Mouse (Mus musculus) adrenal gland, adult 18-20 months (tissue): ENCODE measurements around the gene Fxyd7. TPM values are rescaled to one million over a fixed set of nuclear protein-coding genes. Genes with fewer than 3 reads are reported as not detected.

ENCODE experiments used
- DNase-seq, 2 experiments: peaks; one replicate each; pipeline ENCODE4 v3.0.0; 2021 to 2022; ENCODE audit warnings: low spot score in 2 of 2
- microRNA-seq, 2 experiments: library from miRNA; unstranded; fragments of <30 nt; microRNA quantifications; one replicate each; pipeline ENCODE4 v1.2.0; 2021; ENCODE audit warnings: borderline number of aligned reads in 2 of 2
- total RNA-seq, 2 experiments: library from RNA; stranded (reverse); gene quantifications; 1 replicate in 1 of 2; 2 replicates in 1 of 2; pipeline ENCODE4 v1.2.3; 2021

Gene Fxyd7
- total RNA-seq, 2 experiments from 2014 or later, result 1.9 to 2.3 TPM

DNA sequence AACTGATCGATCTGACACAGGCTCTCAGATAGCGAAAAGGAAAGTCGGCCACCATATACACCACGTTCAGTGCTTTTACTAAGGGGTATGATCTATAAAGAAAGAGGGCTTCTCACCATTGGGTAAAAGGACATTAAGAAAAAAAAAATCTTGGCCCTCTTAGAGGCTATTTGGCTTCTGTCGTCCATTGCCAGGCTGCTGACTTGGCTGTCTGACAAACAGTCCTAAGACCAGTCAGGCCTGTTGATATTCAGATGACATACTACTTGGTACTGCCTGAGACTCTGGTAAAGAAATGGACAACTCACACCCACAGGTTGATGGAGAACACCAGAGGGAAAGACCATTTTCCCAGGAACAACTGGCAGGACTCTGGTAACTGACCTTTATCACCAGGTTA is 38.3 kb downstream of the Fxyd7 start:
- DNase-seq, result no peak

DNA sequence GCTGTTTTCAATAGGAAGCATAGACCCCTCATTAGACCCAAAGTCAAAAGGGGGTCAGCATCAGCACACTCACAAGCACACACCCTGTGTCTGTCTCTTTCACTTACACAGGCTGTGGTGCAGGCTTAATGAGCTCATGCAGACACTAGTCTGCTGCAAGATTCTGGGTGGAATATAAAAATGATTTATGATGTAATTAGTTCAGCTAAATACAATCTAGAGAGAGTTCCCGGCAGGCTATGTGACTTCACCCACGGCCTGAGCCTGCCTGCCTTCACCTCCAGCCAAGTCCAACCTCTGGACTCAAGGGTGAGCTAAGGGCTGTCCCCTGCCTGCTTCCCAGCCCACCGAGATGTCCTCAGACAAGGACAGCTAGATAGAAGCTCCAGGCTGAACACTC is 42.4 kb downstream of the Fxyd7 start:
- no peak for DNase-seq

DNA sequence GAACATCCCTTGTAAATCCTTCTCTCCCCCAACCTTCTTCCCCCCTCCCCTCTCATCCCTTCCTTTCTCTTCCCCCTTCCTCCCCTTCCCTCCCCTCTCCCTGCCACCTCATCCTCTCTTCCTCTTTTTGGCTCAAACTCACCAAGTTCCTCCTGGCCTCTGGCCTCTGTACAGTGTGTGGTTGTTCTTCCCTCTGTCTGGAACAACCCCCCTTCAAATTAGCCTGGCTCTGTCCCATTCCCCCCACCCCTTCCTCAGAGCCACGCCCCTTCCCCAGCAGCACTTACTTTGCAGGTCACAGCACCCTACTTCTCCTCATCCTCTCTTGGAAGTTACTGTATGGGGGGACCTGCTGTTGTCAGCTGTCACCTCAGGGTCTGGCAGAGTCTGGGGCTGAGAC is 43.1 kb downstream of the Fxyd7 start:
- no peak for DNase-seq

DNA sequence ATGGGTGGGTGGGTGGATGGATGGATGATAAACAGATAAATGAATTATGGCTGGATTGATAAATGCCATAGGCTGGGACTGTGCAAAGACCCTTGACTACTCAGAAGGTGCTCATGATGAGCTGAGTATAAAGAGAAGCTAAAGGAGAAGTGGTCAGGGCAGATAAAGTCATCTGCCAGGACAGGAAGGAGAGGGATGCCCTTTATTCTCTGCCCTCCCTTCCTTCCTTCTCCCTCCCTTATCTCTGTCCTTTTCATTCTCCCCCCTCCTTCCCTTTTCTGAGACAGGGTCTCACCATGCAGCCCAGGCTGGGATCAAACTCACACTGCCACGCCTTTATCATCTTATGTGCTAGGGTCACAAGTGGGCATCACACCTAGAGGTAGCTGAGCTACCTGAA is 43.5 kb downstream of the Fxyd7 start:
- no peak for DNase-seq

DNA sequence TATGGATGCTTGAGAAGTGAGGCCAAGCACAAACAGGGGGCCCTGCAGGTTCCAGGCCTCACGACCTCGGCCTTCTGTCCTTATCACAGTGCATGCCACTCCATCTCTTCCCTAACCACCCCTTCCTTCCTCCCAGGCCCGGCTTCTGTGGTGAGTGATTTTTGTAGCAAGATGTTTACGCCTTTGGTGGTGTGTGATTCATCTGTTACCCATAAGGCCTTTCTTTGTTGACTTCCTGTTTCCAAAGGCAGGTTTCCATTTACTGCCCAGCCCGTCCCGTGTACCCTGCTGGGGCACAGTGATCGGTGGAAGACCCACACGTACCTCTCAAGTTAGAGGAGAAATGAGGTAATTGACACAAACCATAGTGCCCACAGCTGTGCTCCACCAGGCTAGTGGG is 48.6 kb downstream of the Fxyd7 start:
- no peak for DNase-seq

DNA sequence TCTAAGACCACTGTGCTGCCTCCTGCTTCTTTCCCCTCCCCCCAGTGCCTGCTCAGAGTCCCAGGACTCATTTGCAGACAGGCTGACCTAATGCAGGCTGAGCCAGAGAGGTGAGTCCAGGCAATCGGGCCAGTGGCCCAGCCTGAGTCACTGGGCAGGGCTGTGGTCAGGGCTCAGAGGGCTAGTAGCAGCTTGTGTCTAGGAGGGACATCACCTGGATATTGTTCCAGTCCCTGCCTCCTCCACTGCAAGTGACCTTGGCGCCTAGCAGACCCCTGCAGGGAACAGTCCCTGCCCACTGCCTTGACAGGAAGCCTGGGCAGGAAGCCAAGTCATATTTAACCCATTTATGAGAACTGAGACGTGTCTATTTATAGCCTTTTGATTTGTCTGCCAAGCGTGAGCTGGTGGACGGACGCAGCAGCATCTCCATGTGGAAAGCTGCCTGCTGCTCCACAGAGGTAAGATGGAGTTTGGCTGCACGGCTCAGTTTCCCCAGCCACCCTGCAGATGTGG is 50.7 kb downstream of the Fxyd7 start:
- peak; percentile 44 to 56 for DNase-seq

DNA sequence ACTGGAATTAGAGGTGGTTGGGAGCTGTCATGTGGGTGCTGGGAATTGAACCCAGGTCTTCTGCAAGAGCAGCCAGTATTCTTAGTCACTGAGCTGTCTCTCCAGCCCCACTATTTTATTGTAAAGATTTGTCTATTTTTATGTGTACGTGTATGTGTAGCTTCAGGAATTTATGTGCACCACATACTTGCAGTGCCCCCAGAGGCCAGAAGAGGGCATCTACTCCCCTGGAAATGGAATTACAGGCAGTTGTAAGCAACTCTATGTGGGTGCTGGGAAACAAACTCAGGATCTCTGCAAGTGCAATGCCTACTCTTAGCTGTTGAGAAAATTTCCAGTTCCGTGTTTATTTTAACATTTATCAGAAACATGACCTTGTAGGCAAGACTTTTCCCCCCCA is 54.8 kb downstream of the Fxyd7 start:
- no peak for DNase-seq

DNA sequence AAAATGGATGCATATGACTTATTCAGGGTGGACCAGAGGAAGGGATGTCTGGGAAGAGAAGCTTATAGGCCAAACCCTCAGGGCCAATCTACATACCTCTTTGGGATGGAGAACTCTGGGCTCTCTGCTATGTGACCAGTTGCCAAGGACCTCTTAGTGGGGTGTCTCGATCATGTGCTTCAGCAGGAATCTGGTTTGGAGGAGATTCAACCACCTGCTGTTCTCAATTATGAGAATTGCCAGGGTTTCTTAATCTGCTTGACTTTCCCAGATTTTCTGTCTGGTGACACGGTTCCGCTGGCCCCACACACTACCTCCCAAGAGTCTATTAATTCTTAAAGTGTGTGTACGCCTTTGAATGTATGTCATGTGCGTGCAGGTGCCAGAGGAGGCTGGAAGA is 57.3 kb downstream of the Fxyd7 start:
- no peak for DNase-seq

Small RNA genes within 50 kb of the gene (microRNA-seq; reads per million reads assigned to microRNA genes)
- gene Mir7050, result 0 reads per million in 2 experiments

Other genes starting within 250 kb of the Fxyd7 start
- 10 to 100 TPM in 1 of 2 experiments, 1 to 10 TPM in 1; 1.6 to 10.5 TPM for gene Ffar2, start 227.7 kb downstream of the Fxyd7 start, total RNA-seq
- gene Ffar3, start 195.3 kb downstream of the Fxyd7 start, total RNA-seq, result under 1 TPM; 0.23 to 0.26 TPM
- gene Ffar1, start 189.9 kb downstream of the Fxyd7 start, total RNA-seq, result not detected
- gene Cd22, start 171.1 kb downstream of the Fxyd7 start, total RNA-seq, result under 1 TPM; 0.70 TPM
- gene Mag, start 136.6 kb downstream of the Fxyd7 start, total RNA-seq, result under 1 TPM; 0.38 to 0.40 TPM
- 1 to 10 TPM in 1 of 2 experiments, not detected in 1; 3.4 TPM for gene Hamp2, start 126.8 kb downstream of the Fxyd7 start, total RNA-seq
- 1 to 10 TPM in 1 of 2 experiments, not detected in 1; 4.3 TPM for gene Hamp, start 107.4 kb downstream of the Fxyd7 start, total RNA-seq
- 100 to 1,000 TPM; 104 to 122 TPM for gene Usf2, start 94.7 kb downstream of the Fxyd7 start, total RNA-seq
- gene Lsr, start 78.0 kb downstream of the Fxyd7 start, total RNA-seq, result 10 to 100 TPM in 1 of 2 experiments, 1 to 10 TPM in 1; 6.8 to 19.1 TPM
- gene Fam187b, start 77.7 kb downstream of the Fxyd7 start, total RNA-seq, result under 1 TPM; 0.61 to 0.66 TPM
- gene Fxyd5, start 9.0 kb downstream of the Fxyd7 start, total RNA-seq, result 10 to 100 TPM; 45.1 to 82.7 TPM
- 100 to 1,000 TPM; 193 to 280 TPM for gene Fxyd1, start 5.7 kb upstream of the Fxyd7 start, total RNA-seq
- gene Lgi4, start 7.9 kb upstream of the Fxyd7 start, total RNA-seq, result 1 to 10 TPM; 3.0 to 8.1 TPM
- 1 to 10 TPM; 1.4 to 4.4 TPM for gene Fxyd3, start 25.2 kb upstream of the Fxyd7 start, total RNA-seq
- 1 to 10 TPM; 1.2 to 1.4 TPM for gene Hpn, start 63.8 kb upstream of the Fxyd7 start, total RNA-seq
- 10 to 100 TPM; 13.5 to 24.9 TPM for gene Scn1b, start 75.5 kb upstream of the Fxyd7 start, total RNA-seq
- gene Gramd1a, start 104.4 kb upstream of the Fxyd7 start, total RNA-seq, result 10 to 100 TPM; 41.9 to 51.7 TPM
- not detected for gene Scgb2b2, start 239.0 kb upstream of the Fxyd7 start, total RNA-seq
- gene Scgb1b2, start 240.4 kb upstream of the Fxyd7 start, total RNA-seq, result not detected